Mouse (Mus musculus): ENCODE data around the gene Slc30a10.

Slc30a10 gene

GRCm38 (mm10) chr1:185517566-185517965, 62.9 kb downstream of the Slc30a10 start:
- peak in 1 of 2 experiments; percentile 19 for DNase-seq (ENCODE audit: low spot score in 2 of 2)

Measured in spleen, postnatal 14 days (tissue).